Mouse (Mus musculus) left cerebral cortex, adult 2 months (tissue): ENCODE data around the gene Rasgef1b. TPM values are rescaled to one million over a fixed set of nuclear protein-coding genes. Genes with fewer than 3 reads are reported as not detected.

ENCODE experiments used
- DNase-seq, 2 experiments: peaks; one replicate each; pipeline ENCODE4 v3.0.0; 2021 to 2022; ENCODE audit warnings: low spot score in 2 of 2, mixed read lengths in 1 of 2; ENCODE audit errors: extremely low spot score in 1 of 2
- H3K27ac ChIP-seq: fragments of 200-600 bp; 2 replicates; pipeline ENCODE4 v1.8.1; 2022
- H3K4me3 ChIP-seq: fragments of 200-600 bp; 2 replicates; pipeline ENCODE4 v1.8.1; 2022
- CTCF ChIP-seq: fragments of 200-600 bp; IDR thresholded peaks from 2 replicates; pipeline ENCODE4 v1.8.1; 2022; ENCODE audit warnings: antibody characterized with exemption, mild to moderate bottlenecking, moderate library complexity
- intact Hi-C: fragments of 180-260 bp; cut with DNase I; formaldehyde crosslinking; loops from one replicate; pipeline ENCODE4 v1.15.1; 2025
- total RNA-seq, 2 experiments: library from RNA; stranded (reverse); gene quantifications; 2 replicates each; pipeline ENCODE4 v1.2.3; 2021

Gene Rasgef1b
- total RNA-seq, 2 experiments from 2014 or later: 65.7 to 88.8 TPM

DNA sequence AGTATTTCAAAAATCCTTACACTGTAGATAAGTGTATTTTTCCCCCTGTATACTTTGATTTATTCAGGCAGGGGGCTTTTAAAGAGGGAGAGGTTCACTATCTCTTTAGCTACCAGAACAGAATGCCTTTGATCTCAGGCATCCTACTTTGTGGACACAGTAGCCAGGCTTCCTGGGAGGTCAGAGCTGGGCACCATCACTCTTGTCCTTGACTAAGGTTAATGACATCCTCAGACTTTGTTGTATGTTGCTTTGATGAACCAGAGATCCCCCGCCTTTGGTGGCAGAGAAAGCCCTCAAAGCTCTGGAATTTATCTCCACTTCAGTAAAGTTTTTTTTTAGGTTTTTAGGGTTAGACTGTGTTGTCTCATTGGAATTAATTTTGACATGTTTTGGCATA lies 343.8 kb downstream of the Rasgef1b start:
- Histone ChIP-seq H3K4me3 (no peak overlapping the region), H3K27ac (peak overlapping the region; percentile 93; the same call in 1 of the 2 replicates)
- intact Hi-C loops: loop anchor here (2.0 to 10.0 kb wide), 2 partner anchors 132 to 510 kb away; no protein-coding TSS in a partner anchor
- DNase-seq: no peak
- no peak for TF ChIP-seq CTCF

DNA sequence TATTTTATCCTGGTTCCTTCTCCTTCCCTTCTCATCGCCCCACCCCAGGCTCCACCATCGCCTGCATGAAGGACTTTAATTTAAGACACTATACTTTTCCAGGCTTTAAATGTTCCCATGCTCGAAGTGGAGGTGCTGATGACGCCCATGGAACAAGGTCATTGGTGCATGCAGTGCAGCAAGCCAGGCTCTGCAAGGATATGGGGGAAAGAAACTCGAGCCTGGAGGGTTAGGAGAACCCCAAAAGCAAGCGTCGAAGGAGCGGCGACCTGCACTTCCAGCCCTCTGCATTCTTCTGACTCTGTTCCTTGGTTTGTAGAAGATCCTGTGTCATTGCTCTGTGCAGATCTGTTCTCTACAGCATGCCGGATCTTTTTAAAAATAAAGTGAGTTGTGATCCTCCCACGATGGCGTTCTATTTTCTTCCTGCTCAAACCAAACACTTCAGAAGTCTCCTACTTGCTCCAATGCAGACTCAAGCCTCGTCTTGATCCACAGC lies 345.0 kb downstream of the Rasgef1b start:
- TF ChIP-seq CTCF: no peak
- DNase-seq: peak in 1 of 2 experiments; percentile 46
- H3K4me3 ChIP-seq: no peak overlapping the region
- intact Hi-C loops: loop anchor here (1.0 to 10.0 kb wide), 4 partner anchors 24 to 511 kb away; no protein-coding TSS in a partner anchor
- peak overlapping the region; percentile 93 for H3K27ac ChIP-seq

DNA sequence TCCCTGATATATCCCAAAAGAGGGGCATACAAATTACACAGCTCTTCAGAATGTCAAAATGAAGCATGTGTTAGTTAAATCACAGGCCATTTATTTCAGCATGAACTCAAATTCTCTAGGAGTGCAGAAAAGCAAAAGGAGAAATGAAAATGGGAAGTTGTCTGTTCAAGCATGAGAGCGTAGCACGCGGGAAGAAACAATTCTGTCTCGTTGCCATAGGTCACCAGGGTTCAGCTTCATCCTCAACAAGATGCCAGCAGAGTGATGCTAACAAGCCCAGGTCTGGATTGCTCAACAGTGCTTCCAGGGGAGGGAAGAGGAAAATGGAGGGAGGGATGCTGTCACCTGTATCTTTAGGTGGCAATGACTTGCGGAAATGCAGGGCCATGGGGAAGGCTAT lies 346.1 kb downstream of the Rasgef1b start:
- TF ChIP-seq CTCF: no peak
- peak overlapping the region; percentile 93 for H3K27ac ChIP-seq

GRCm38 (mm10) chr5:99381639-99382038 lies 347.2 kb downstream of the Rasgef1b start:
- 0 out of 2 replicates have a peak overlapping the region, but pooled peaks have one; percentile 20 for H3K27ac ChIP-seq
- TF ChIP-seq CTCF: no peak
- H3K4me3 ChIP-seq: no peak overlapping the region
- DNase-seq: no peak
- intact Hi-C loops: loop anchor here (5.0 to 10.0 kb wide), 2 partner anchors 216 to 513 kb away; no protein-coding TSS in a partner anchor

More for the DNA sequence above, 346.1 kb downstream of the Rasgef1b start:
- intact Hi-C loops: loop anchor here (5.0 to 10.0 kb wide), 2 partner anchors 215 to 512 kb away; no protein-coding TSS in a partner anchor
- no peak overlapping the region for H3K4me3 ChIP-seq
- DNase-seq: no peak

GRCm38 (mm10) chr5:99380882-99381281 lies 348.0 kb downstream of the Rasgef1b start:
- intact Hi-C loops: loop anchor here (5.0 to 10.0 kb wide), 2 partner anchors 216 to 514 kb away; no protein-coding TSS in a partner anchor
- no peak for DNase-seq
- no peak overlapping the region for H3K27ac ChIP-seq
- no peak for TF ChIP-seq CTCF
- H3K4me3 ChIP-seq: no peak overlapping the region

- DNase-seq: no peak
- intact Hi-C loops: loop anchor here (5.0 to 10.0 kb wide), 2 partner anchors 217 to 515 kb away; no protein-coding TSS in a partner anchor
- no peak overlapping the region for H3K4me3 ChIP-seq
- TF ChIP-seq CTCF: no peak
- H3K27ac ChIP-seq: no peak overlapping the region; the same call in 1 of the 2 replicates
These were observed 348.7 kb downstream of the Rasgef1b start for GRCm38 (mm10) chr5:99380166-99380565.

DNA sequence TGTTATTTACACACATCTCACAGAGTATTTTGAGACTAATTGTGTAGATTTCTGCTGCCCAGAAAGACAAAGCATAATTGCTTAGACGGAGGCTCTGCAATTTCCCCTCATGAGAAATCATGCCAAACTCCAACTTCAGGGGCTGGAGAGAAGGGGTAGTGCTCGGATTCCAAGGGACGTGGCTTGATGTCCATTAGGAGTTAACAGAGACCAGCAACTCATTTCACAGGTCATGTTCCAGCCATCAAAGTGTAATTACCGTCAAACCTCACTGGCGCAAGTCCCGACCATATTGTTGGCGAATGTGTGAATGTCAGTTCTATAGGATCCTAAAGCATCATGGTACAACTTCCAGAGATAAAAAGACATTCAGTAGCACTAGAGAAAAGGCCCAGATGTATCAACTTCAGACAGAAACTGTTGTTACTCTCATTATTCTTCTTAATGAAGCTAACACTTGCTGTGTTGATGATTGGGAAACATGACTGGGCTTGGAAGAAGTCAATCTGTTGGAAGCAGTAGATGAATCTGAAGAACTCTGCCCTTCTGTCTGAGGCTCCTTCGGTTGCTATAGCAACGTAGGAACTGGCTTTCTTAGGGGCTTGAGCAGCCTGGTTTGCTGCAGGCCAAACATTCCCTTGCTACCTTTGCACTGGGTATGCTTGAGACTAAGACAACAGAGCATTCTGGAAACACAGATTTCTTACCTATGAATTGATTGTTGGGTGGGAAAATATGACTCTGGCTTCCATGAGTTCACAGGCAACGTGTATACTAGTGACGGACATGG lies 350.2 kb downstream of the Rasgef1b start:
- Histone ChIP-seq H3K27ac (no peak overlapping the region), H3K4me3 (no peak overlapping the region)
- DNase-seq: no peak
- intact Hi-C loops: no loop called here
- no peak for TF ChIP-seq CTCF

DNA sequence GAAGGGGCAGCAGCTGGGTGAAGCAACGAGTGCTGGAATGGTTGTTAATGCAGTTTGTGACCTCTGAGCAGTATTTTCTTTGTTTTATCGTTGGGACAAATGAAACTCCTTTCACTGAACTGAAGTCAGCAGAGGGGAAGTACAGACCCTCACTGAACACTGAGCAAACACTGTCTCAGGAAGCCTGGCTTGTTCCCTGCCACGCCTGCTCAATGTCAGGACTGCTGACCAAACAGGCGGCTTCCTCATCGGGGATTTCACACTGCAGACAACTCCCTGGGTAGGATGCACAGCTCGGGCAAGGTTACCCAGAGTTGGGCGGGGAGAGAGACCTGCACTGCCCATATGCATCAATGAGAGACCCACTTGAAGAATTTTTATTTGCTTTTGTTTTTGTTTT lies 353.1 kb downstream of the Rasgef1b start:
- intact Hi-C loops: no loop called here
- no peak for TF ChIP-seq CTCF
- Histone ChIP-seq H3K4me3 (no peak overlapping the region), H3K27ac (no peak overlapping the region)
- no peak for DNase-seq

GRCm38 (mm10) chr5:99374460-99374859 lies 354.4 kb downstream of the Rasgef1b start:
- no peak for TF ChIP-seq CTCF
- intact Hi-C loops: no loop called here
- Histone ChIP-seq H3K27ac (no peak overlapping the region), H3K4me3 (no peak overlapping the region)
- no peak for DNase-seq

DNA sequence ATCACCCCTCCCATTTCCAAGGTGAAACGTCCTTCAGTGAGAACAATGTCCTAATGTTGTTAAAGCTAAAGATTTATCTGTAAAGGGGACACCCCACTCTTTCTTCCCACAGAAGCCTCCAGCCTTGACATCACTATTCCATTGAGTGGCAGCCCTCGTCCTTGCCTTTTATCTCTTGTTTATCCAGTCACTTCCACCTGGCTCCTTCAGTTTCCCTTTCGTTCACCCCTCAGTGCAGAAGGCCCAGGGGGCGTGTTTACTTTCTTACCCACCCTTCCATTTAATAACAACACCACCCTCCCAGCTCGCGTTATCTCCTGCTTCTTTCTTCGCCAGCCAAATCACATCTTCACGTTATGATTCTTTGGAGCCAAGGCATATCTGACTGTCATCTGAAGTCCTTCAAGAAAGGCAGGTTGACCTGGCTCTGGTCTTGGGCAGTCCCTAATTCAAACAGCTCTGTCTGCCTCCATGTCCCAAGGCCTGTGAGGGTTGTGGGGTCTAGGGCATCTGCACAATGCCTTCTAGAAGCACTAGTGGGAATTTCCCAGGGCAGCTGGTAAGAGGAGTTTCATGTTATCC lies 355.2 kb downstream of the Rasgef1b start:
- Histone ChIP-seq H3K4me3 (no peak overlapping the region), H3K27ac (no peak overlapping the region)
- intact Hi-C loops: no loop called here

DNA sequence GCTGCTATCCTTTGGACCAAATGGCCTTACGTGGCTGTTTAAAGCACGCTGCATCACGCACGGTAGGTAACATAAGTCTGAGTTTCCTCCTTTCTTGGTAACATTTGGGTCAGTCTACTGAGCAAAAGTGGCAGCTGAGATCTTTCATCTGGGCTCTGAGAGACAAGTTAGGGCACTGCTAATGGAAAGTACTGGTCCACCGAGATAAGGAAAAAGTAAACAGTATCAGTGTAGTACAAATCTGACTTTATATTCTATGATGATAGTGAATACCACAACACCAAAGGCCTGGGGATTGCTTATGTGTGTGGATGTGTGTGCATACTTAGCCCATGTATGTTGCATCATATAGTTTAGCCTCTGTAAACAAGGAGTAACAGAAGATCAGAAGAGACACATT lies 358.2 kb downstream of the Rasgef1b start:
- H3K4me3 ChIP-seq: no peak overlapping the region
- no peak for TF ChIP-seq CTCF
- intact Hi-C loops: no loop called here
- H3K27ac ChIP-seq: no peak overlapping the region
- no peak for DNase-seq

More for the DNA sequence above, 355.2 kb downstream of the Rasgef1b start:
- no peak for DNase-seq
- no peak for TF ChIP-seq CTCF

GRCm38 (mm10) chr5:99369256-99369655 lies 359.6 kb downstream of the Rasgef1b start:
- intact Hi-C loops: no loop called here
- DNase-seq: no peak
- no peak for TF ChIP-seq CTCF
- Histone ChIP-seq H3K27ac (peak overlapping the region; percentile 63), H3K4me3 (no peak overlapping the region)
